Mouse (Mus musculus): ENCODE measurements around the gene Cadps.

The Cadps gene

DNA sequence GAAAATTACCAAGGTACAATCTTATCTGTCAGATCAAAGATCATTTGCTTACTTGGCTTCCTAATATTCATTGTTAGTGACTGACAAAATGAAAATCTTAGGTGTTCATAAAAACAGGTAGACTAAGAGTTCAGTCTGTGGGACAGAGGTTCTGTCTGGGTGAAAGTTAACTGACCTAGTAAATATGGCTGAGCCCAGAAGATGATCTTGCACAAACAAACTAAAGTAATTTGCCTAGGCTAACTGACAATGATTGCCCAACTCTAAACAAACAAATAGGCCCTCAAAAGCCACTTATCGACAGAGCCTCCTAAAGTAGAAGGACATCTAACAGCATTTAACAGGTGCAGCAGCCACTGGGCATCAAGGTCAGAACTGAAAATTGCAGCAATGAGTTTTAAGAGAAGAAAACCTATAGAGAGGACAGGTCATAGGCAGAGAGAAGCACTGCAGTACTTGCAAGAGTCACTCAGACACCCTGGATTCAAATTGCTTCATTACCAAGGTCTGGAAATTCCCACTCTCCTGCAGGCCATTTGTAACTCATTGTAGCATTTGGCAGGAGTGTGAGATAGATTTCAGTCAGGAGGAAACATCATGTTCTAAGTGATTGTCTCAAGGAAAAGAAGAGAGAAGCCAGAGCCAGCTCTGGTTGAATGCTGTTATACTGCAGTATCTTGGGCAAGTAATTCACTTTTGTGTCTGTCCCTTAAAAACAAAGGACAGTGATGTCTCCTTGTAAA is 100.3 kb downstream of the Cadps start:
- no peak for DNase-seq

DNA sequence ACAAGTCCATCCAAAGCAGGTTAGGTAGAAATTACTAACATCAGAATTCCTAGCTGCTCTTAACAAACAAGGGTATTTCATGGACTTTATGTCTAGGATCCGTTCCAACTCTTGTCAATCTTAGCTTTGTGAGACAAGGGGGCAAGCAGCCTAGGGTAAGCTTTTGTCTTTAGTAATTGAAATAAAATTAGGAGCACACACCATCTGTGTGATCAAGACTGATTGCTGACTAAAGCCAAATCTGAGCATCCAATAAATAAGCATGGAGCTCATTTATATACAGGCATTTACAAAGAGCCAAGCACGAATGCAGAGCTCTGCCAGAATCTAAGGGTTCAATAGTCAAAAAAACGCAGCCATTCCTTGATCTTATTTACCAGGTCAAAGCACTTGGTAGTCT is 104.1 kb downstream of the Cadps start:
- no peak for DNase-seq

DNA sequence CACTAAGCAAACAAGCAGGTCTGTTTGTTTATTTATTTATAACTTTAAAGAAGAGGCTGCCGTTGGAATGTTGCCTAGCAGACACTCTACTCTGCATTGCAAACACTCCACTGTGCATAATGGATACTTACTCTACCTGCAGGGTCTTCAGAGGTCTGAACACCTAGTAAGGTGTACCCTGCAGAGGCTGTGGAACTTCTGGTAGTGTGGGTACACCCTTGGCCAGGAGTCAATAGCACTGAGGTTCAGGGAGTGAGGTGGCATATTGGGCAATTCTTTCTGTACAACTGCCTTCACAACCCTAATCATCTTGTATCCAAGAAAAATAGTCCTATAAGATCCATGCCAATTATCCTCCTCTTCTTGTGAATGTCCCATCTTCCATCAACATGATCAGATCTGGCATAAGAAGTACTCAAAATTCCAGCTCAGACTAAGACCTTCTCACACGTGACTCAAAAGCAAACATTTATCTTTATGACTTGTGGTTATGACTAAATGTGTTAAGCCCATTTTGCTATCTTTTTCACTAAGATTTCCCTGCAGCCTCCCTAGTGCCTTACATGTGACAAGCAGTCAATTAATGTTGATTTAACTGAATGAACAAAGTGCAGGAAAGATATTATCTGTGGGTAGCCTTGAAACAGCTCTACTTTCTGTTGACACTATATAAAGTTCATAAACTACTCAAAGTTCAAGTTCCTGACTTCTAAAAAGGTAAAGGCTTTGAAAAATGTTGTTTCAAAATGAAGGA is 106.8 kb downstream of the Cadps start:
- no peak for DNase-seq

DNA sequence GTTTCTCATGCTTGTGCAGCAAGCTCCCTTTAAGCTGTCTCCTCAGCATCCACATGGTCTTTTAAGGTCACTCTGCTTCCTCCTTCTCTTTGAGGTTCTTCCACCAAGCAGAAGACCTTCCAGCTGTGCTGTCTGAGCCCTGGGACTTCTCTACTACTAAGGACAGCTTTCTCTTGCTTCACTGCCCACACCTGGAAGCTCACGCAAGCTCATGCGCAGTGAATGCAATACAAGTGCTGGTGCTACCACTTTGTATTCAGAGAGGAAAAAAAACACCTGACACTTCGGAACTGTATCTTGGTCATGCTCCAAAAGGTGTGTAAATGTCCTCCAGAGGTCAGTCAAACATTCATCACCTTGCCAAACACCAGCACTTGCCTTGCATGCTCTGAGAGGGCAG is 115.5 kb downstream of the Cadps start:
- no peak for DNase-seq

DNA sequence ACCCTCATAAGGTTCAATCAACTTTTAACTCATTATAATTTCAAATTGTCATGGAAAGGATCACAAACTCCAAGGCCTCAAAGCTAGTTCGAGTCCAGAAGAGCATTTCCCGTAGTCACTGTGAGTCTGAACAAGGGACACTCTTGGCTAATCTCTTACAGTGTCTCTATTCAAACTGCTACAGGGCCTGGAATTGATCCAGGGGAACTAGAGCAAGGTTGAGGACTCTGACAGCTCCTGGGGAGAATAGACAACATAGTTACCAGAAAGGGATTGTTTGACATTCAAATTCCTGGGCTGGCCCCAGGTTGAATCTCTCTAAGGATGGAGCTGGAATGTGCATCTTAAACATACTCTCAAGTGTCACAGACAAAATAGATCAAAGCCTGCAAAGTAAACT is 118.4 kb downstream of the Cadps start:
- DNase-seq, result no peak

DNA sequence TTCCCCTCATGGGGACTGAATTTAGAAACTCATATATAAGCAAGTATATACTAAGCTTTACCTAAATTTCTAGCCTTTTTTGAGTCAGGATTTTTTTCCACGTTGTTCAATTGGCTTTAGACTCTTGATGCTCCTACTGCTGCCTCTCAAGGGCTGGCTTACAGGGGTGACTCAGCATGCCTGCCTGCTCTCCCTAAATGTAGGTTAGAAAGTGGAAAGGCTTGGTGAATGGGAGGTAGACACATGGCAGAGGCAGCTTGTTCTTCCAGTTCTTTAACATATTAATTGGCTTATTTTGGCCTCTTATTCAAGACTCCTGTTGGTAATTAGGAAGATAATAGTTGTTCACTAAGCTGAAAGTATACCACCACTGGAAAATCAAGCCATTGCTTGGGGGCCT is 132.7 kb downstream of the Cadps start:
- DNase-seq, result no peak

DNA sequence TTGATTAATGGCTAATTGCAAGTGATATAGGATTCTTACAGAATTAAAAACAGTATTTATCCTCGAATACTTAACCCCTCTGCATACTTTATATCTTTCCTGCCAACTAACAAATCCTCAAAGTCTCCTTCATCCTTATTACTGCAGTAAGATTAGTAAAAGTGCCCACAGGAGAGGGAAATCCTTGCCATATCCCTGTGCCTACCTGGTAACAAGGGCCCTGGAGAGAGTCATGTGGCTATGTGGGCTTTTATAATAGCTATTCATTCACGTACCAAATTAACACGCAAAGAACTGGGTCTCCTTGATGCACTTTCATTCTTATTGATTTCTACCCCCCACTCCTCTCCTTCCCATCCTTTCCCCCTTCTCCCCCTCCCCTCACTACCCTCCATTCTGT is 137.9 kb downstream of the Cadps start:
- DNase-seq, result no peak

DNA sequence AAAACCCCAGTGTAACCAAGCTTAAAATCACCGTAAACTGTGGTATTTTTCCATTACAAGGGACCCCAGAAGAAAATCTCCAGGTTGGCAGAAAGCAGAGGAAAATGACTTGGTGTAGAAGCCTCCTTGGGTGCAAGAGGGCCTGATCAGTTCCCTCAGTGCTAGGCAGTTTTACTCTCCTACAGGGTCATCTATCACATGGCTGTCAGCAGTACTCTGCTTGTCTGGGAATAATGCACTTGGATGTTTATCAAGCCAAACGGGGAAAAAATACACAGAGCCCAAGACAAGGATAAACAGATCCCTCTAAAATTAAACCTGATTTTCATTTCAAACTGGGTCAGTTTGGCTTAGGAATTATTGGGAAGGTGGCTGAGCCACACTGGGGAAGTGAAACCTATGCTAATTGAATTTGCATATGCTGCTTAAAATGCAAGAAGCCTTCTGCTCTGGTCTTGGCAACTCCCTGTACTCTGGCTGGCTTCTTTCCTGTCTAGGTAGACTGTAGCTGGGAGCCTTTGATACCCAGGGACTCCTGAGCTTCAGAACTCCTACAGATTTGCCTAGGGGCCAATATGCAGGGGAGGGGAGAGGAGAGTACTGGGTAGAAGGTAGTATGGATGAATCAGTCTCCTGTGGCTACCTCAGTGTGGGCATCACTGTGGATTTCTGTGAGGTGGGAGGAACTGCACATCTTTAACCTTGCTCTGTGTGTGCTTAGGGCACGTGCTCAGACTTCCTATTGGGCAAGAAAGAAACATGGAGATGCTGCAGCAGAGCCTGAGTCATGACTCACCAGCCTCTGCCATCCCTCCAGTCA is 141.8 kb downstream of the Cadps start:
- DNase-seq, result peak; percentile 68

DNA sequence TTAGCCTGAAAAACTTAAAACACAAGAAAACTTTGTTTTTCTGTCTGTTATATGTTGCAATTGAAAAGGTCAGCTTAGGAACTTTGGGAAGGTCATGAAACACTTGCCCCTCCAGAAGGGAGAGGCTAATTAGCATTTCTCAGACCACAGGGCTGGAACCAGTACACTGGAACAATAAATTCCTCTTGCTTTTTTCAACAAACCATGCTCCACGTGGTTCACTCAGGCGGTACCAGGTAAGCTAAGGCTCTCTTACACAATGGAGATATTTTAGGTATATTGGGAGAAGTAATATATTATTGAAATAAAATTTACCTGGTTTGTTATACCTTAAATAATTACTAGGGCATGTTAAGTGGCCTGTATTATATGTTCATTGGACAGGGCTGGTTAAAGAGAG is 161.4 kb downstream of the Cadps start:
- DNase-seq, result no peak

DNA sequence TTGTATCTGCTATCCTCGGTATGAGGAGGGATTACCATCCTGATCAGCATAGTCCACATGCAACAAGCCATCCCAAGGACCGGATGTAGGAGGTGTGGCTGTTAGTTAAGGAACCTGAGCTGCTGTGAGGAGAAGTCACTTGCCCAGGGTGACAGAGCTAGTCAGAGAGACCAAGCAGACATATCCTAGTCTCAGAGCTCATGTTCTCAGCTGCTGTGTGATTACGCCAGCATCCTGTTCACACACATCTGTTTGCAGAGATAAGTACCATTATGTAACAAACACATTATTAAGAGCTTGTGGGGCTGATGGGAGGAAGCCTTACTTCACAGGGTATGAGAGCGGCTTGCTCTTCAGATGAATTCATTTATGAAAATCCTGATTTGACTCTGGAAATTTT is 165.5 kb downstream of the Cadps start:
- no peak for DNase-seq

DNA sequence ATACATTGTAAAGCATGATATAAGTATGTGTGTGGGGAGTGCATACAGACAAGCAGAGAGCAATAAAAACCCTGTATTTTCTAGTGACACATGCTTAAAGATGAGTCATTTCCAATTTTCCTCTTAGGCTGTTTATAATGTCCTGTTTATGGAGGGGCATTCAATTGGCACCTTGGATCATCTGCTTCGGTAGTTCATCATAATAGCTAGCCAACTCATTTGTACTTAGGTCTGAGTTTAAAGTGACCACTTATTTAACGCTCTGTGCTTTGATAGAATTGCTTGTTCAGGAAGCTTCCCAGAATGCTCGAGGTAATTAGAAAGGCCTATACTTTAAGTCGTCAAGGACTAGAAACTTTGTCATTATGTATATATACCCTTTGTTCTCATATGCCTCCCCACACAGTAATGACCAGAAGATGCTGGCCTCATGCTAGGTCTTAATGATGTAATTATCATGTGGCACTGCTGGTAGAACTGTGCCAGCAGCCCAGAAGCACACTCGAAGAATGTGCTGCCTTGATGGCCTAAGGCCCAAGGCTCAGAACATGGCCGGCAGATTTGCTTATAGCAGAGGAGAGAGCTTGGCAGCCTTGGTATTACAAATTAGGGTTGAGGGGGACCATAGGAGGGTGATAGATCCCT is 179.9 kb downstream of the Cadps start:
- DNase-seq, result no peak

DNA sequence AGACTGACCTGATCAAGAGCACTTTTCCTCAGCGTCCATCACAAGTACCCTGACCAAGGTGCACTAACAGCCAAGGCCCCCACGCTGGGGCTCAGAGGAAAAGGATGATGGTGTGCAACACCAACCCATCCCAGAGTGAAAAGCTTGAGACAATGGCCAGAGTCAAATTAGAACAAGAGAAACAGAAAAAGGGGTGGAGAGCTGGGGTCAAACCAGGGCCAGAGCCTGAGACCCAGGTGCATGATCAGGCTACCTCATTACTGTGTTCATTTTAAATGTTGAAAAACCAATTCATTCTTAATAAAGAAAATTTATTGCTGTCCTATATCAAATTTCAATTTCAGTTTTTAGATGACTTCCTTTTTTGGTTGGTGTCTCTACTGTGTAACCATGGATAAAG is 184.1 kb downstream of the Cadps start:
- DNase-seq, result no peak

DNA sequence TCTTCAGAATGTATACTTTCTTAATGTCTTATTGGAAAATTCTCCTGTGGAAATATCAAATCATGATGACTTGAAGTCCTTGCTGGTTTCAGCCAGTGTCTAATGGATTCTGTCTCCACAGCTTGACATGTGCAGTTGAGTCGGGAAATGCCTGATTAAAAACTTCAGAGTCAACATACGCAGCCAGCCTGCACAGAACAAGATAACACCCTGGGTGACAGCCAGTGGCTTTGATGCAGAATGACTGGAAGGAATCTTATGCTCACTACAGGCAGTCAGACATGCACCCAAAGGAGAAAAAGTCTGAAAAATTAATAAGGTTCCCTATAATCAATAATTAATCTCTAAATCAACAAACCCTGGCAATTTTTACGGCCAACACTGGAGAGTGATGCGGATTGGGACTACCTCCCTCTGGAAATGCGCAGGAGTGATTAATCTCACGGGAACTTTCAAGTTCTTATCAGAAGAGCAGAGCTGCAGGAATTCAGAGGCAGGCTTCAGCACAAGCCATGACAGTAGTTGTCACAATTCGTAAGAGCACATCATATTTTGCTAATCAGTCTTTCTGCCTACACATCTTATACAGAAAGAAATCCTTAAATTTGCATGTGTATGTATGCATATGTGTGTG is 185.6 kb downstream of the Cadps start:
- DNase-seq, result no peak

DNA sequence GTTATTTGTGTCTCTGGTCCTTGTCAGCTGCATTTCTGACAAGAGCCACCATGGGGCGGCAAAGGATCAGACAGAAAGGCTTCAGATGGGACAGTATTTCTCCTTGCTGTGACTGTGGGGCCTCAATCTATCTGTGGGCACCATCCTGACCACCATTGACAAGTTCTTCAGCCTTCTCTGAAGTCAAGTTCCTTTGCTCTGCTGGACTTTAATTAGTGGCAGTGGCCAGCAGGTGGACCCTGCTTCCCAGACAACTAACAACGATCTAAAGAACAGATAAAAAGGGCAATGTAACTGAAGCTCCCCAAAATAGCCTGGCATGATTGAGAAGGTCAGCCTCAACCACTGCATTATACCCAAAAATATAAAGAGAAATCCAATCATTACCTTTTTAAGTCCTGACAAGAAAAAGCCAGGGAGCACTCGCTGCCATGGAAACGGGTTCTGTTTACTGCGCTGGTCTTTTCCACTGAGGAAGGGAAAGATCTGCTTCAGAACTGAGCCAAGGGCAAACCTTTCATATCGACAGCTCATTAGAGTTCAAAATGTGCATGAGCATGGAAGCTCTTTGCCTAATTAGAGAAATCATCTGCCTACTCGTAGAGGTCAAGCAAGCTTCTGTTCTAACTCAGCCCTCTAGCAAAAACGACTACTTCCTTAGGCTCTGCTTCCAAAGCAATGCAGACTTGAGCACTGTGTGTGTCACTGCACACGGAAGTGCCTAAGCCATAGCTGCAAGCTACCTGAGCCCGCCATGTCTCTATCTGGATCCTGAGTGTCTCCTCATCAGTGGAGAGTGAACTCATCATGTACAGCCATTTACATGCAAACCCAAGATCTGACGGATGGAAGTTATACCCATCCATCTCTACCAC is 198.4 kb downstream of the Cadps start:
- peak; percentile 25 for DNase-seq

DNA sequence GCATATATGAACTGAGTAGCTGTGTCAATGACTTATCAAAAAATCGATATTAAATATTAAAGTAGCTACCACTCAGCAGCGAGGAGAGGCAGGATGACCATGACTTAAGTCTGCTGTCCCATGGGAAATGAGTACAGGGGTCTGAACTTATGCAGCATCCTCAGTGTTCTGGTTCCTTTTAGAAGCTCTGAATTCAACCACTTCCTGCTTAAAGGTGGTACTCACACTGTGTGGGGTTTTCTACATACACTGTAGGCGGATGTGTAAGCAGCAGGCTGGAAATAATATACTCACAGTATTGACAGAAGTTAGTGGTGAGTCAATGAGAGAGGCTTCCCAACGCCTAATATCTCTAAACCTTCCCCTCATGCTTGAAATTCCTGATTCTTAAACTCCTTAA is 215.9 kb downstream of the Cadps start:
- no peak for DNase-seq

DNA sequence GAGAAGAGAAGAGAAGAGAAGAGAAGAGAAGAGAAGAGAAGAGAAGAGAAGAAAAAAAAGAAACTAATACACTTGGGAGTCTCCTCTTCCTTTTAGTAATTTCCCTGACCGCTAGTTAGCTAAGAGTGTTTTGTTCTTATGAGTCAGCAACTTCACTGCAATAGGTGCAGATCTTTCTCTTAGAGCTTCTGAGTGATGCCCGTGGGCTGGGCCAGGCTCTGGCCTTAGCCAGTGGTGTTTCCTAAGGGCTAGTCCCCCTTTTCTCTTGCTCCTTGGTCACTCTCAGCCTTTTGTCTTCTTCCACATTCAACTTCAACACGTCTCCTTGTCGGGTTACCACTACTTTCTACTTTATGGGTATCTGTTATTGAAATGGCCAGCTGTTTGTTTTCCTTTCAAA is 216.7 kb downstream of the Cadps start:
- DNase-seq, result no peak

DNA sequence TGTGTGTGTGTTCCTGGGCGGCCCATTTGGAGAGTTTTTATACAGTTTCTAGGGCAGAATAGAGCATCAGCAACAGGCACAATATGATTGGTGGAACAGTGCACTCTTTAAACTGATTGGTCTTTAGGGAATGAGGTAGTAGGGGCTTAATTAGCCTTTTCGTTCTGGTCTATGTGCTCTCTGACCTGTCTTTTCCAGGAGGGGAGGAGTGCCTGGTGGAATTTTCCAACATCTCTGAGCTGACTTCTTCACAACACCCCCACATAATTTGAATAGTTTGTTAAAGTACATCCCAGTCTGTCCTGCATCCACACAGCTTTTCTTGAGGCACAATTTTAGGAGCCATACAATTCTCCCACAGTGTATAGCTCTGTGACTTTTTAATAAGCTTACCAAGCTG is 220.8 kb downstream of the Cadps start:
- DNase-seq, result no peak

DNA sequence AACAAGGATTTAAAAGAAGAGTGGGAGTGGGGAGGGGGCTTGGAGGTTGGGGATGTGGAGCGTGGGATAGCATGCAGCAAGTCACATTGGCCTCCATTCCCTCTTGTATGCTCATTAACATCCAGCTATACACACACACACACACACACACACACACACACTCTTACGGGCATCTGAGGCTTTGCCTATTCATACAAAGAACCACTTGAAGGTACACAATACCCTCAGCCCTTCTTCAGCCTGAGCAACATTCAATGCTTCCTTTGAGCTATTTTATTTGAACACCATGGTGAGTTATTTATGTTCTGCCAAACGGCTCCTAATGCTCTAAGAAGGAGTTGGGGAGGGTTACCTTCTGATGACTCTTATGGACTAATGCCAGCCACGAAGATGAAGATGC is 227.6 kb downstream of the Cadps start:
- no peak for DNase-seq

DNA sequence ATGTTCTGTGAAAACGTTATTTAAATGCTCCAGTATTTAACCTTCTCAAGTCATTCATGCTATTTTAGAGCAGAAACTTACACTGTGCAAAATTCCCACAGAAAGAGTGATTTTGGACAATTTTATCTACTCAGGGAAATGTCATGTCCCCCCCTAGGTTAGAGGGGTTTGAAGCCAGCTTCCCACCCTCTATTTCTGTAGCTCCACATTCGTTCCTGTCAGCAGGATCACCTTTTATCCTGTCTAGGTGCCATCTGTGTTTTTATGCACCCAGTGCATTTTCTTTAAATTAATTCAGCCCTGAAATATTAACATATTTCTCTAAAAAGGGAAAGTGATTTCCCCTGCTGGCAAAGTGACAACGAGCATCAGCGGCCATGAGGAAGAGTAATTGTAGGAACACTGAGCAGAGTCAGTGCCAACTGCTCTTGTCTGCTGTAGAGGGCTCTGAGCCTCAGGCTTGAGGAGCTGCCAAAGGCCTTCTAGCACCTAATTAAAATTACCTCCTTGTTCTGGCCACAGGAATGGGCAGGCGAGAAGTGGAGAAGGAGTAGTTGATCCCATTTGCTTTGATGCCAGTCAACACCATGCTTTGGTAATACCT is 230.3 kb downstream of the Cadps start:
- DNase-seq, result peak; percentile 81

DNA sequence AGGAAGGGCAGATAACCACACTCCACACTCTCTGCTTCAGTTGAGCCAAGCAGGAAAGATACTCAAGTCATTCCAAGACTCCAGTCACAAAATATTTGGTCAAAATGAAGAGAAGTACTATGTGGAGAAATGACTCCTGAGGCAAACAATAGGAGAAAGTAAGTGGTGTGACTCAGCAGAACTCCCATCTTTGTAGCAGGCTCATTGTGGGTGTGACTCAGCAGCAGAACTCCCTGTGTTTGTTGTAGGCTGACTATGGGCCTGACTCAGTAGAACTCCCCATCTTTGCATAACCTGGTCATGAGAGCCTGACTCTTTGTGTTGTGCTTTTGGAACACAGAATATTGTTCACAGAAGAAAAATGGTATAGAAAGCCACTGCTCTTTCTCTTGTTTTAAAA is 231.1 kb downstream of the Cadps start:
- DNase-seq, result no peak

DNA sequence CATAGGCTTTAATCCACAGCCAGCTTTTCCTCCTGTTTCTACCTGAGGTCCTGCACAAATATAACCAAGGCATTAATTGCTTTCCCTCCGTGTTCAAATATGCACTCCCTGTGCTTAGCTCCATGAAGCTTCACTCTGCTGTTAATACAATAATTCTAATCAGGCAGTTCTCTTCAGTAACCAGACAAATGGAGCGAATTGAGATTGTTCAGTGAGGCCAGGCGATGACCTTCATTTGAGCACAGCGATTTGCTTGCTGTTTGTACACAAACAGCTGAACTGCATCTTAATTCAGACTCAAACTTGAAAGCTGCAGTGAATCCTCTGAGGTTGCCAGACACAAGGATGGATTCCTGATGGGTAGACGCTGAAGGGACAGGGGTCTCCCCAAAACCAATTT is 239.3 kb downstream of the Cadps start:
- no peak for DNase-seq
